Mouse (Mus musculus) midbrain, embryonic 16.5 days (tissue): ENCODE measurements around the gene Tmem248. TPM values are rescaled to one million over a fixed set of nuclear protein-coding genes. Genes with fewer than 3 reads are reported as not detected.

Experiments used
- ATAC-seq: fragments of 200-750 bp; cut with Nextera tagmentation; 2 replicates; pipeline ENCODE4 v1.8.0; 2017; ENCODE audit warnings: moderate TSS enrichment
- H3K27ac ChIP-seq: fragments of 300-500 bp; sonication (generic); 2 replicates; pipeline ENCODE4 v1.5.1; 2014; ENCODE audit warnings: mild to moderate bottlenecking, low read length, mixed read lengths
- H3K27me3 ChIP-seq: fragments of 300-500 bp; sonication (generic); 2 replicates; pipeline ENCODE4 v1.6.1; 2014; ENCODE audit warnings: low read depth, low read length, mixed read lengths; ENCODE audit not compliant: control insufficient read depth, insufficient read depth
- H3K36me3 ChIP-seq: fragments of 300-500 bp; sonication (generic); 2 replicates; pipeline ENCODE4 v1.6.1; 2014; ENCODE audit warnings: mild to moderate bottlenecking, low read length, moderate library complexity, mixed read lengths; ENCODE audit not compliant: control insufficient read depth, insufficient read depth
- H3K4me1 ChIP-seq: fragments of 300-500 bp; sonication (generic); 2 replicates; pipeline ENCODE4 v1.6.1; 2014; ENCODE audit warnings: mild to moderate bottlenecking, low read length, mixed read lengths; ENCODE audit not compliant: control insufficient read depth, insufficient read depth
- H3K4me2 ChIP-seq: fragments of 300-500 bp; sonication (generic); 2 replicates; pipeline ENCODE4 v1.6.1; 2014; ENCODE audit warnings: mild to moderate bottlenecking, low read length, mixed read lengths
- H3K4me3 ChIP-seq: fragments of 300-500 bp; sonication (generic); 2 replicates; pipeline ENCODE4 v1.5.1; 2014; ENCODE audit warnings: low read depth, mild to moderate bottlenecking, low read length, moderate library complexity, mixed read lengths
- H3K9ac ChIP-seq: fragments of 300-500 bp; sonication (generic); 2 replicates; pipeline ENCODE4 v1.6.1; 2014; ENCODE audit warnings: low read depth, low read length, mixed read lengths
- H3K9me3 ChIP-seq: fragments of 300-500 bp; sonication (generic); replicated peaks from 2 replicates; pipeline ENCODE4 v1.6.1; 2014; ENCODE audit warnings: mild to moderate bottlenecking, low read length, mixed read lengths; ENCODE audit not compliant: control insufficient read depth, poor library complexity, severe bottlenecking
- WGBS: fragments of 180-500 bp; shearing (Covaris S2); extraction: QIAGEN DNeasy Blood & Tissue Kit; methylation state at CpG from one replicate; pipeline ENCODE4 v1.1.7; 2014; 5-methylcytosine and 5-hydroxymethylcytosine counted together
- polyA plus RNA-seq: library from polyadenylated mRNA; unstranded; fragments of >200 nt; fragmentation: Nextera tagmentation; extraction: Ambion mirVana; gene quantifications from 2 replicates; pipeline ENCODE4 v1.2.1, GENCODE M21; 2015

Gene Tmem248
- polyA plus RNA-seq = 24.6 and 25.6 TPM in 2 replicates

GRCm38 (mm10) chr5:130216781-130217180 is at the start of gene Tmem248:
Gene Tmem248 (plus strand): TSS chr5:130217081.
- WGBS = 85% methylated on average over 7 of the region's 7 CpGs
- Histone ChIP-seq H3K9ac (no peak within 1 kb of the TSS), H3K4me3 (no peak within 1 kb of the TSS), H3K4me1 (peaks cover 8% of the 10 kb centered on the region), H3K27me3 (no peaks in the 10 kb centered on the region), H3K4me2 (no peak within 1 kb of the TSS), H3K27ac (no peak within 1 kb of the TSS), H3K36me3 (peaks cover 8% of the 10 kb centered on the region; the same call in 1 of the 2 replicates), H3K9me3 (no peaks in the 10 kb centered on the region)
- ATAC-seq = no peak

GRCm38 (mm10) chr5:130169109-130169508 is 47.8 kb upstream of the Tmem248 start:
- Histone ChIP-seq H3K4me3 (no peak overlapping the region), H3K27me3 (no peaks in the 10 kb centered on the region; the same call in 1 of the 2 replicates), H3K4me1 (peaks cover 26% of the 10 kb centered on the region), H3K9me3 (no peaks in the 10 kb centered on the region), H3K27ac (no peak overlapping the region), H3K36me3 (no peaks in the 10 kb centered on the region), H3K4me2 (no peak overlapping the region), H3K9ac (no peak overlapping the region)
- no peak for ATAC-seq
- 75% methylated on average over 6 of the region's 6 CpGs for whole genome bisulfite sequencing

- H3K9me3 ChIP-seq = no peaks in the 10 kb centered on the region
- H3K27me3 ChIP-seq = no peaks in the 10 kb centered on the region
- H3K9ac ChIP-seq = peak overlapping the region; percentile 94
- H3K27ac ChIP-seq = peak overlapping the region; percentile 90
- ATAC-seq = peak; percentile 31; the same call in 1 of the 2 replicates
- no peaks in the 10 kb centered on the region for H3K36me3 ChIP-seq
- peak overlapping the region; percentile 98 for H3K4me3 ChIP-seq
- H3K4me2 ChIP-seq = peak overlapping the region; percentile 77
- WGBS = 13% methylated on average over 6 of the region's 6 CpGs
- peaks cover 26% of the 10 kb centered on the region for H3K4me1 ChIP-seq
Observed at GRCm38 (mm10) chr5:130170666-130171422, 46.0 kb upstream of the Tmem248 start.

- peak; percentile 95 for ATAC-seq
- Histone ChIP-seq H3K4me3 (peak within 1 kb of the TSS; percentile 98), H3K27ac (peak within 1 kb of the TSS; percentile 90), H3K9me3 (no peaks in the 10 kb centered on the region), H3K27me3 (no peaks in the 10 kb centered on the region), H3K9ac (peak within 1 kb of the TSS; percentile 94), H3K4me1 (peaks cover 26% of the 10 kb centered on the region), H3K36me3 (no peaks in the 10 kb centered on the region), H3K4me2 (peak within 1 kb of the TSS; percentile 91)
- under 1% methylated on average over 41 of the region's 62 CpGs for WGBS
Observed at GRCm38 (mm10) chr5:130171423-130171954, 45.4 kb upstream of the Tmem248 start, which contains the start of gene Rabgef1. Gene Rabgef1 (plus strand): TSS chr5:130171798.

GRCm38 (mm10) chr5:130171956-130172601 is 44.8 kb upstream of the Tmem248 start:
- Histone ChIP-seq H3K36me3 (no peaks in the 10 kb centered on the region), H3K9me3 (no peaks in the 10 kb centered on the region), H3K4me2 (peak overlapping the region; percentile 91), H3K4me3 (peak overlapping the region; percentile 98), H3K9ac (peak overlapping the region; percentile 94), H3K4me1 (peaks cover 26% of the 10 kb centered on the region), H3K27ac (peak overlapping the region; percentile 90), H3K27me3 (no peaks in the 10 kb centered on the region)
- WGBS = 2% methylated on average over 29 of the region's 46 CpGs
- ATAC-seq = peak; percentile 88

GRCm38 (mm10) chr5:130173012-130173411 is 43.9 kb upstream of the Tmem248 start:
- 93% methylated on average over 4 of the region's 4 CpGs for WGBS
- Histone ChIP-seq H3K9ac (no peak overlapping the region), H3K27ac (no peak overlapping the region), H3K4me2 (peak overlapping the region; percentile 91), H3K27me3 (no peaks in the 10 kb centered on the region), H3K36me3 (no peaks in the 10 kb centered on the region), H3K4me1 (peaks cover 26% of the 10 kb centered on the region), H3K9me3 (no peaks in the 10 kb centered on the region), H3K4me3 (no peak overlapping the region)
- no peak for ATAC-seq

GRCm38 (mm10) chr5:130177871-130178270 is 39.0 kb upstream of the Tmem248 start:
- no peak for ATAC-seq
- no peaks in the 10 kb centered on the region for H3K9me3 ChIP-seq
- 44% methylated on average over 4 of the region's 4 CpGs for WGBS
- no peak overlapping the region for H3K9ac ChIP-seq
- H3K27ac ChIP-seq = no peak overlapping the region
- peaks cover 13% of the 10 kb centered on the region for H3K4me1 ChIP-seq
- H3K4me2 ChIP-seq = no peak overlapping the region
- no peak overlapping the region for H3K4me3 ChIP-seq
- no peaks in the 10 kb centered on the region for H3K36me3 ChIP-seq
- H3K27me3 ChIP-seq = no peaks in the 10 kb centered on the region

GRCm38 (mm10) chr5:130180362-130180761 is 36.5 kb upstream of the Tmem248 start:
- no peaks in the 10 kb centered on the region for H3K9me3 ChIP-seq
- no peaks in the 10 kb centered on the region for H3K4me1 ChIP-seq
- H3K9ac ChIP-seq = no peak overlapping the region
- no peak overlapping the region for H3K27ac ChIP-seq
- ATAC-seq = no peak
- no peaks in the 10 kb centered on the region for H3K36me3 ChIP-seq
- no peak overlapping the region for H3K4me3 ChIP-seq
- no peak overlapping the region for H3K4me2 ChIP-seq
- H3K27me3 ChIP-seq = no peaks in the 10 kb centered on the region
- WGBS = 67% methylated on average over 7 of the region's 7 CpGs
